Mouse (Mus musculus) forebrain, embryonic 16.5 days (tissue): ENCODE measurements around the gene Gimap3. TPM values are rescaled to one million over a fixed set of nuclear protein-coding genes. Genes with fewer than 3 reads are reported as not detected.

Source experiments
- ATAC-seq: fragments of 200-750 bp; cut with Nextera tagmentation; 2 replicates; pipeline ENCODE4 v1.8.0; 2017; ENCODE audit warnings: mild to moderate bottlenecking, moderate library complexity
- H3K27ac ChIP-seq: fragments of 300-500 bp; sonication (generic); 2 replicates; pipeline ENCODE4 v1.5.1; 2014; ENCODE audit warnings: low read length, control low read depth
- H3K27me3 ChIP-seq: fragments of 300-500 bp; sonication (generic); replicated peaks from 2 replicates; pipeline ENCODE4 v1.6.1; 2014; ENCODE audit warnings: low read length; ENCODE audit not compliant: control insufficient read depth, insufficient read depth
- H3K36me3 ChIP-seq: fragments of 300-500 bp; sonication (generic); 2 replicates; pipeline ENCODE4 v1.6.1; 2014; ENCODE audit not compliant: control insufficient read depth, insufficient read depth
- H3K4me1 ChIP-seq: fragments of 300-500 bp; sonication (generic); replicated peaks from 2 replicates; pipeline ENCODE4 v1.6.1; 2014; ENCODE audit warnings: low read length; ENCODE audit not compliant: control insufficient read depth, insufficient read depth
- H3K4me2 ChIP-seq: fragments of 300-500 bp; sonication (generic); 2 replicates; pipeline ENCODE4 v1.6.1; 2014; ENCODE audit warnings: mild to moderate bottlenecking, low read length, control low read depth
- H3K4me3 ChIP-seq: fragments of 300-500 bp; sonication (generic); replicated peaks from 2 replicates; pipeline ENCODE4 v1.5.1; 2014; ENCODE audit warnings: mild to moderate bottlenecking, low read length, control low read depth
- H3K9ac ChIP-seq: fragments of 300-500 bp; sonication (generic); replicated peaks from 2 replicates; pipeline ENCODE4 v1.6.1; 2014; ENCODE audit warnings: low read depth, low read length, control low read depth
- H3K9me3 ChIP-seq: fragments of 300-500 bp; sonication (generic); 2 replicates; pipeline ENCODE4 v1.6.1; 2016; ENCODE audit warnings: low read length; ENCODE audit not compliant: control insufficient read depth
- WGBS: fragments of 180-500 bp; shearing (Covaris S2); extraction: QIAGEN DNeasy Blood & Tissue Kit; methylation state at CpG from one replicate; pipeline ENCODE4 v1.1.7; 2014; 5-methylcytosine and 5-hydroxymethylcytosine counted together
- polyA plus RNA-seq: library from polyadenylated mRNA; unstranded; fragments of >200 nt; fragmentation: Nextera tagmentation; extraction: Ambion mirVana; gene quantifications from 2 replicates; pipeline ENCODE4 v1.2.1, GENCODE M21; 2015

Gene Gimap3
- polyA plus RNA-seq, 1 experiment from 2014 or later = not detected

DNA sequence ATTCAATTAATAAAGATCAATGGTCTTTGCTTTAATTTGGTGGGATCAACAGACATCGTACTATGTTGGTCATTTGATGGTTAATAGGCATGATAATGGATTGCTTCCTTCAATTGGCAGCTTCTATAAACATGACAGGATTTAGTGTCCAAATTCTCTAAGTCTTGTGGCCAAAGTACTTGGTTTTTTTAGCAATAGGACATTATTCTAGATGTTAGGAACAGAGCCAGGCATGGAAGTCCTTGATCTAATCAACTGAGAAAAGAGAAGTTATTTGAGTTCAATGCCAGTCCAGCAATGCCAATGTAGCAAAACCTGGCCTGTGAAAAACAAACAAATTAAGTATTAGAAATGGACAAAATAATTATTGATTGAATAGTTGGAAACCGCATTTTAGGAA is 14.9 kb upstream of the Gimap3 start:
- WGBS = 76% methylated on average over 2 of the region's 2 CpGs
- no peak overlapping the region for H3K4me2 ChIP-seq
- no peak for ATAC-seq

DNA sequence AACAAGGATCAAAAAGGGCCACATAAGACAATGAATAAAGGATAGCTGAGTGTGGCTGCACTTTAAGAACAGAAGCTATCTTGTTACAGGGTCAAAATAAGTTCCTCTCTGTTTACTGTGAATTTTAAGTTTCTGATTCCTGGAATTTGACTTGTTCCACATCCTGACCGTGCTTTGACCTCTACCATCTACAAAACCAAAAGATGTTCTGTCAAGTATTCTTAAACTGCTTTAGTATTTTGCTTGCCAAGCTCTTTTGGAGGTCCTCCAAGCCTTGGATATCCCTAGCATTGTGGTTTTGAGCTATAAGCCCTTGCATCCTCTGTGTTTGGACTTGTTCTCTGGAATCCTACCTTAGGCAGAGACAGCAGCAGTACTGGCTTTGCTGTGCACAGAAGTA is 14.5 kb upstream of the Gimap3 start:
- H3K9me3 ChIP-seq = no peaks in the 10 kb centered on the region; the same call in 1 of the 2 replicates
- no peak overlapping the region for H3K9ac ChIP-seq

More for the DNA sequence above, 14.9 kb upstream of the Gimap3 start:
- Histone ChIP-seq H3K9me3 (no peaks in the 10 kb centered on the region; the same call in 1 of the 2 replicates), H3K36me3 (no peaks in the 10 kb centered on the region), H3K4me3 (no peak overlapping the region), H3K4me1 (no peaks in the 10 kb centered on the region), H3K27me3 (no peaks in the 10 kb centered on the region), H3K9ac (no peak overlapping the region), H3K27ac (no peak overlapping the region)

DNA sequence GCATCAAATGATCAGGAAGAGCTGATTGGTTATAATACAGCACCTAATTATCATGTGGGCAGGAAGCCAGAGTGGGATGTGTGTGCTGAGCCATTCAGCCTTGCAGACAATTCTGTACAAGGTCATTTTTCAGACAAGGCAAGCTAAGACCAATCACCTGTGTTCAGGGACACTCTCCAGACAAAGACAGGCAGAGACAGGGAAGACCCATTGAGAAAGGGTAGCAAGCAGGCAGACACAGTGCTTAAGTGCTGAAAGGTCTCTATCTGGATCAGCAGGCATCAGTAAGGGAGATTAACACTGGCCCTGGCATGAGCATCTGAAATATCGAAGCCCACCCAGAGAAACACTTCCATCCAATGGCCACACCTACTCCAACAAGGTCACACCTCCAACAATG is 13.8 kb upstream of the Gimap3 start:
- Histone ChIP-seq H3K36me3 (no peaks in the 10 kb centered on the region), H3K9me3 (no peaks in the 10 kb centered on the region; the same call in 1 of the 2 replicates), H3K9ac (no peak overlapping the region), H3K27me3 (no peaks in the 10 kb centered on the region), H3K27ac (no peak overlapping the region), H3K4me2 (no peak overlapping the region), H3K4me1 (no peaks in the 10 kb centered on the region), H3K4me3 (no peak overlapping the region)
- 100% methylated on average over 1 of the region's 1 CpGs for WGBS
- ATAC-seq = no peak

More for the DNA sequence above, 14.5 kb upstream of the Gimap3 start:
- Histone ChIP-seq H3K36me3 (no peaks in the 10 kb centered on the region), H3K4me3 (no peak overlapping the region), H3K27me3 (no peaks in the 10 kb centered on the region), H3K4me2 (no peak overlapping the region), H3K27ac (no peak overlapping the region), H3K4me1 (no peaks in the 10 kb centered on the region)
- 79% methylated on average over 1 of the region's 1 CpGs for WGBS
- no peak for ATAC-seq

DNA sequence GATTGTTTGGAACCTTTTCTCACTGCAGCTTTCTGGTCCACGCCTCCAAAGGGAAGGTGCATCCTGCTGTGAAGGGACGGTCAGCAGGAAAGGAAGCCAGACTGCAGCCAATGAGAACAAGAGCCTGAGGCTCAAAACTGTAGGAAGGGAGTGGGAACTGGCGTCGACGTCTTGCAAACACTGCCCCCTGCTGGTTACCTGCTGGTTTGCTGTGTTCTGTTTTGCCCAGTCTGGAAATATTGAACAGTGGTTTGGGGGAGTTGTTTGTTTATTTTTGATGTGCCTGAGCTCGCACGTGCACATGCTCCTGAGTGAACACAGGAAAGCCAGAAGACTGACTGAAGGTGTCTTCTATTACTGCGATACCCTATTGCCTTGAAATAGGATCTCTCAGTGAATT is 1.4 kb upstream of the Gimap3 start:
- no peak overlapping the region for H3K4me3 ChIP-seq
- peak; percentile 58; the same call in 1 of the 2 replicates for ATAC-seq
- no peak overlapping the region for H3K27ac ChIP-seq
- H3K9me3 ChIP-seq = no peaks in the 10 kb centered on the region
- no peak overlapping the region for H3K9ac ChIP-seq
- no peaks in the 10 kb centered on the region for H3K4me1 ChIP-seq
- 9% methylated on average over 8 of the region's 8 CpGs for WGBS
- no peaks in the 10 kb centered on the region for H3K27me3 ChIP-seq
- no peaks in the 10 kb centered on the region for H3K36me3 ChIP-seq
- H3K4me2 ChIP-seq = no peak overlapping the region

DNA sequence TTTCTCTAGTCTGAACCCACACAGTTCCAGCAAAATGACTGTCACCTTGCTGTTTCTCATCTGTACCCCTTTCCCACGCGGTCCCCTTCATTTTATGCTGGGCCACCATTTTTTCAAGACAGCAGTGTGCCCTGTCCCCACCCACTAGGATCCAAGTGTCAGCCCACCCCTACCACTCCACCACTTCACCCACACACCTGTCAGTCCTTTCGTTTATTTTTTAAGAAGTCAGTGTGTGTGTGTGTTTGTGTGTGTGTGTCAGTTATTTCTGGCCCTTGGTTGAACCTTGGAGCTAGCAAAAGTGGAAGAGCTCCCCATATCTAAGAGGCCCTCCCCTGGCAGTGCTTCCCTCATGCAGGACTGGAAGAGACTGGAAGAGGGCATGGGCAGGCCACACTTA is 1.7 kb downstream of the Gimap3 start:
- ATAC-seq = no peak
- Histone ChIP-seq H3K4me1 (no peaks in the 10 kb centered on the region), H3K9ac (no peak overlapping the region), H3K36me3 (no peaks in the 10 kb centered on the region), H3K4me3 (no peak overlapping the region), H3K4me2 (no peak overlapping the region), H3K27me3 (no peaks in the 10 kb centered on the region), H3K9me3 (no peaks in the 10 kb centered on the region), H3K27ac (no peak overlapping the region)
- WGBS = 90% methylated on average over 3 of the region's 3 CpGs

DNA sequence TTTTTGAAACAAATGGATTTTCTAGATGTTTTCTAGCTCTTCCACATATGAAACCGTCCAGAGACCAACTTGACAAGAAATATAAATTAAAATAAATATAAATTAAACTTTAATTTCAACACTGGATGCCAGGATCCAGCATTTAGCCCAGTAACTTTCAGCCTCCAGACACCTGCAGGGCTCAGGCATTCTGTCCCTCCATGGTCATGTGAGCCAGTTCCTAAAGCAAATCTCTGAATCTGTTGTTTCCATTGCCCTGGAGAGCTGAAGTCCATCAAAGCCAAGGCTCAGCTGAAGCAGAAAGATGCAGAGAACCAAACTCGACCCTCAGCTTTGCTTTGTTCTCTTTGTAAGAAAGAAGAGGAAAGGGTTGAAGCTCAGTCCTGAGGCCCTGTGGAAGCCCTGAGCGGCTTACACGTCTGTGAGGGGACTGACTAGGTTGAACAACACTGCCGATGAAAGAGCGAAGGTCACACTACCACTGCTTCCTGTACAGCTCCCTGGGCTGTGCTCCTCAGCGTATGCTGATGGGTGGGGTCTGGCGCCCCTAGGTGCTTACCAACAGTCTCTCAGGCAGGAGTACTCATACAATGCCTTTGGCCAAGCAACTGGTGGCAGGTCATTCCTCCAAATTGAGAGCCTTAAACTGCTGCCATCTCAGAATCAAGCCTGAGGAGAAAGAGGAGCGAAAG is 2.3 kb downstream of the Gimap3 start:
- ATAC-seq = no peak
- H3K9me3 ChIP-seq = no peaks in the 10 kb centered on the region
- no peaks in the 10 kb centered on the region for H3K27me3 ChIP-seq
- 76% methylated on average over 9 of the region's 9 CpGs for WGBS
- no peaks in the 10 kb centered on the region for H3K4me1 ChIP-seq
- H3K4me2 ChIP-seq = no peak overlapping the region
- H3K36me3 ChIP-seq = no peaks in the 10 kb centered on the region
- H3K4me3 ChIP-seq = no peak overlapping the region
- no peak overlapping the region for H3K9ac ChIP-seq
- H3K27ac ChIP-seq = no peak overlapping the region

DNA sequence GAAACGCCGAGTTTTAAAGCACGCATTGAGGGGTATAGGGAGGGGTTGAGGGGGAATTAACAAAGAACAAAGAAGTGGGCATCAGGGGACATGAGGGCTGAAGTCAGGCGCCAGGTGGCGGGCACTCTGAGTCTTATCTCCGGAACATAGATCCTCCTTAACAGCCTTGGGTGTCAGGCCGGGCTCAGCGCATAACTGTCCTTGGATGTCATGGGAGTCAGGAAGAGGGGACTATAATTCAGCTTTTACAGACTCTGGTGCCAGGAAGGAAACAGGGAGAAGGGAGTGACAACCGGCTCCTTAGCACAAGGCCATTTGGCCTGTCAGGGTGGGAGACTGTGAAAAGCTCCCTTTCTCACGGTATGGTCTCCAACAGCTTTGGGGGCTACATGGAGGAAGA is 6.2 kb downstream of the Gimap3 start:
- no peak for ATAC-seq
- Histone ChIP-seq H3K36me3 (no peaks in the 10 kb centered on the region), H3K27me3 (no peaks in the 10 kb centered on the region), H3K4me1 (no peaks in the 10 kb centered on the region), H3K9ac (no peak overlapping the region), H3K27ac (no peak overlapping the region), H3K9me3 (no peaks in the 10 kb centered on the region), H3K4me3 (no peak overlapping the region), H3K4me2 (no peak overlapping the region)
- WGBS = 92% methylated on average over 10 of the region's 10 CpGs

DNA sequence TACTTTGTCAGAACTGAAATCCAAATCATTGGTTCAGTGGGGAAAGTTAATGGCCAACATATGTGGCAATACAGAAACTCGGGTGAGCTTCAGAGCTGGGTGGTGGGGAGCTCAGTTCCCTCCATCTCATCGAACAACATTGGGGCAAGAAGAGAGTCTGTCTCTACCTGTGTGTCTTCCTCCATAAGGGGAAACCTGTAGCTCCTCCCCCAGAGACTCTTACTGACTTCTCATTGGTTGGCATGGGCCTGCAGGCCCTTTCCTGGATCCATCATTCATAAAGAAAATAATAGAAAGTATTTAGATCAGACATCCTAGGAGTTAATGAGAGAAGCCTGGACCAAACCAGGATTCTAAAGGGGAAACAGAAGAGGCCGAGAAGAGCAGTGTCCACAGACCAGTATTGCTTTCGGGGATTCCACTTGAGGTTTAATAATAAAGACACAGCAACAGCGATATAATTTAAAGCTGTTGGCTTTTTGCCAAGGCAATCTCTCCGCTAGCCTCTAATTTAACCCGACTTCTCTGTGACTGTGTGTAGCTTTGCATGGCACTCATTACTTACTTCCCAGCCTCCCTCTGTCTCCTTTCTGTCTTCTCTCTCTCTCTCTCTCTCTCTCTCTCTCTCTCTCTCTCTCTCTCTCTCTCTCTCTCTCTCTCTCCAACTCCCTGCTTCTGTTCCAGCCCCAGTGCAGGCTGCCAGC is 6.9 kb downstream of the Gimap3 start:
- WGBS = 60% methylated on average over 7 of the region's 7 CpGs
- H3K4me2 ChIP-seq = no peak overlapping the region

DNA sequence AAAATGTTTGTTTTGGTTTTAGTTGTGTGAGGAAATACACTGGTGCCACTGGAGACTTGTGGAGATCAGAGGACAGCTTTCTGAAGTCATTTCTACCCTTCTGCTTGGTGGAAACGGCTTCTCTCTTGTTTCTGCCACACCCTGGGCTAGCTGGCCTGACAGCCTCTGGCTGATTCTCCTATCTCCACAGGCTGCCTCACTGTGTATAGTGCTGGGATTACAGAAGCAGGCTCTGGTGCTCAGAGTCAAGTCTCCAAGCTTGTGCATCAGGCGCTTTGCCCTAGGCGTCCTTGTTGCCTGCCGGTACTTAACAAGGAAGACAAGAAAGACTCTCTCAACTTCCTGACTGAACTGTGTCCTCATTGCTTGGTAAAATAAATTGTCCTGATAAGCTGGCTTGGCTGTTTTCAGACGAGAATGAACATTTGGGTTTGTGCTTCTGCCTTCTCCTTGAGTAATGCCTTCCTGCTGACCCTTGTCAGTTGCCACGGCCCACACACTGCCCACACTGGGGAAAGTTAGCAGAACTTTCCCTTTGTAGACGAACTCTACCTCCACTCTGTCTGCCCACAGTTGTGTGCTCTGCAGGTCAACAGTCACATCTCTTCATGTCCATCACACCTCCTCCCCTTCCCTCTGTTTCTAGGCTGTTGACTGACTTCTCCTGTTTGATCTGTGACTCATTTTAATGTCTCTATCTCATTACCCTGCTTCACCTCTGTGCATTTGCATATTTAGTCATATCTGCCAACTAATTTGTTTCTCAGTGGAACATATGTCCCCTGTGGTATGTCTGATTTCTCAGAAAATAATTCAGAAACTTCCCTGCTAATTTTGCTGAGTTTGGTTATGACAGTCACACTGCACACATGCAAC is 23.3 kb downstream of the Gimap3 start:
- no peak for ATAC-seq
- no peak overlapping the region for H3K4me2 ChIP-seq
- H3K4me3 ChIP-seq = no peak overlapping the region
- 0 out of 2 replicates have a peak, but pooled peaks cover 4% of the 10 kb centered on the region for H3K4me1 ChIP-seq
- H3K27me3 ChIP-seq = peaks cover 10% of the 10 kb centered on the region; the same call in 1 of the 2 replicates
- H3K36me3 ChIP-seq = no peaks in the 10 kb centered on the region
- 75% methylated on average over 7 of the region's 7 CpGs for WGBS
- H3K27ac ChIP-seq = no peak overlapping the region
- no peak overlapping the region for H3K9ac ChIP-seq
- H3K9me3 ChIP-seq = no peaks in the 10 kb centered on the region

More for the DNA sequence above, 6.9 kb downstream of the Gimap3 start:
- Histone ChIP-seq H3K27me3 (no peaks in the 10 kb centered on the region), H3K4me3 (no peak overlapping the region), H3K9ac (no peak overlapping the region), H3K9me3 (no peaks in the 10 kb centered on the region), H3K36me3 (no peaks in the 10 kb centered on the region), H3K4me1 (no peaks in the 10 kb centered on the region), H3K27ac (no peak overlapping the region)
- no peak for ATAC-seq
